Mouse (Mus musculus): Measurements from ENCODE around the gene Nt5c3b.

The Nt5c3b gene

GRCm38 (mm10) chr11:100399727-100400538, 41.7 kb downstream of the Nt5c3b start:
- DNase-seq (ENCODE audit: low spot score in 2 of 2): no peak

- no peak for DNase-seq (ENCODE audit: low spot score in 2 of 2)
These were observed 42.3 kb downstream of the Nt5c3b start for GRCm38 (mm10) chr11:100399320-100399719.

GRCm38 (mm10) chr11:100398517-100398916, 43.1 kb downstream of the Nt5c3b start:
- no peak for DNase-seq (ENCODE audit: low spot score in 2 of 2)

- DNase-seq (ENCODE audit: low spot score in 2 of 2): peak; percentile 87 to 91
These were observed 43.8 kb downstream of the Nt5c3b start, which contains the start of gene Jup for GRCm38 (mm10) chr11:100397600-100398389. Gene Jup (minus strand): TSS chr11:100397763.

GRCm38 (mm10) chr11:100396886-100397599, 44.6 kb downstream of the Nt5c3b start:
- DNase-seq (ENCODE audit: low spot score in 2 of 2): peak in 1 of 2 experiments; percentile 45

GRCm38 (mm10) chr11:100395861-100396631, 45.6 kb downstream of the Nt5c3b start:
- DNase-seq (ENCODE audit: low spot score in 2 of 2): no peak

GRCm38 (mm10) chr11:100395200-100395599, 46.4 kb downstream of the Nt5c3b start:
- DNase-seq (ENCODE audit: low spot score in 2 of 2): no peak

- no peak for DNase-seq (ENCODE audit: low spot score in 2 of 2)
These were observed 47.1 kb downstream of the Nt5c3b start for GRCm38 (mm10) chr11:100394353-100395074.

- no peak for DNase-seq (ENCODE audit: low spot score in 2 of 2)
These were observed 47.9 kb downstream of the Nt5c3b start for GRCm38 (mm10) chr11:100393733-100394132.

- no peak for DNase-seq (ENCODE audit: low spot score in 2 of 2)
These were observed 48.6 kb downstream of the Nt5c3b start for GRCm38 (mm10) chr11:100392958-100393357.

- DNase-seq (ENCODE audit: low spot score in 2 of 2): no peak
These were observed 49.7 kb downstream of the Nt5c3b start for GRCm38 (mm10) chr11:100391884-100392345.

GRCm38 (mm10) chr11:100391081-100391883, 50.3 kb downstream of the Nt5c3b start:
- DNase-seq (ENCODE audit: low spot score in 2 of 2): no peak

- no peak for DNase-seq (ENCODE audit: low spot score in 2 of 2)
These were observed 51.6 kb downstream of the Nt5c3b start for GRCm38 (mm10) chr11:100389931-100390445.

GRCm38 (mm10) chr11:100388588-100388987, 53.0 kb downstream of the Nt5c3b start:
- DNase-seq (ENCODE audit: low spot score in 2 of 2): no peak

GRCm38 (mm10) chr11:100387589-100388375, 53.8 kb downstream of the Nt5c3b start:
- DNase-seq (ENCODE audit: low spot score in 2 of 2): no peak

- no peak for DNase-seq (ENCODE audit: low spot score in 2 of 2)
These were observed 54.5 kb downstream of the Nt5c3b start for GRCm38 (mm10) chr11:100387111-100387510.

- no peak for DNase-seq (ENCODE audit: low spot score in 2 of 2)
These were observed 55.0 kb downstream of the Nt5c3b start for GRCm38 (mm10) chr11:100386586-100386985.

GRCm38 (mm10) chr11:100385016-100385415, 56.6 kb downstream of the Nt5c3b start:
- no peak for DNase-seq (ENCODE audit: low spot score in 2 of 2)

- no peak for DNase-seq (ENCODE audit: low spot score in 2 of 2)
These were observed 58.9 kb downstream of the Nt5c3b start for GRCm38 (mm10) chr11:100382682-100383081.

Data from spleen, postnatal 14 days (tissue).